Mouse (Mus musculus): ENCODE measurements around the gene Ldb1. TPM values are rescaled to one million over a fixed set of nuclear protein-coding genes. Genes with fewer than 3 reads are reported as not detected.

The Ldb1 gene
- polyA plus RNA-seq, 1 experiment from 2014 or later = 32.3 TPM

DNA sequence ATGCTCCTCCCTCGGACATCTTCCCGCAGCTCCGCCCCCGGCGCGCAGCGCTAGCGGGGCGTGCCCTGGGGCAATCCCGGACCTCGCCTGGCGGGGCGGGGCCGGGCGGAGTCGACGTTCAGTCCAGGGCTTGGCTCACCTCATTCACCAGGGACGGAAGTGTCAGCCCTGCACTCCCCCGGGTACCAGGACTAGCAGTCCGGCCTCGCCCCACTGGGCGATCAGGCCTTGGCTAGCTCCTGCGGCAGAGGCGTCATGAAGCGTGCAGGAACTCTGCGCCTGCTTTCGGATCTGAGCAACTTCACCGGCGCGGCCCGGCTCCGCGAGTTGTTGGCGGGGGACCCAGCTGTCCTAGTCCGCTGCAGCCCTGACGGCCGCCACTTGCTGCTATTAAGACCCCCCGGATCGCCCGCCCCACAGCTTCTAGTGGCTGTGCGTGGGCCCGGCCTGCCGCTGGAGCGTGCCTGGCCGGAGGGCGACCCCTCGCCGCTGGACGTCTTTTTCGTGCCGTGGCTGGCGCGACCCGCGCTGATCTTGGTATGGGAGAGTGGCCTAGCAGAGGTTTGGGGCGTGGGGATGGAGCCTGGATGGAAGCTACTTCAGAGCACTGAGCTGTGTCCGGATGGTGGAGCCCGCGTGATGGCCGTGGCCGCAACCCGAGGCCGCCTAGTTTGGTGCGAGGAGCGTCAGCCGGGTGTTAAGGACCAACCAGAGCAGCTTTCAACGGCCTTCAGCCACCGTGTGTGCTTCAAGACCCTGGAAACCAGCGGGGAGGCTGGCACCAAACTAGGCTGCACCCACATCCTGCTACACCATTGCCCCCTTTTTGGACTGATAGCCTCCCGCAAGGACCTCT, 41.4 kb downstream of the Ldb1 start, which contains the start of gene Hps6:
Gene Hps6, plus strand, starts transcription at position 138 of the 856 bp plus-strand sequence.
- Histone ChIP-seq H3K9ac (replicated peaks) (peak within 1 kb of the TSS; percentile 78), H3K27me3 (ENCODE audit: insufficient read depth, low read length) (no peaks in the 10 kb centered on the region), H3K4me1 (ENCODE audit: insufficient read depth) (peaks cover 15% of the 10 kb centered on the region), H3K4me3 (ENCODE audit: low read depth, low read length) (peak within 1 kb of the TSS; percentile 73), H3K4me2 (ENCODE audit: low read depth, low read length) (peak within 1 kb of the TSS; percentile 99), H3K9me3 (ENCODE audit: low read length) (no peaks in the 10 kb centered on the region), H3K27ac (ENCODE audit: low read depth) (peak within 1 kb of the TSS; percentile 66), H3K36me3 (replicated peaks; ENCODE audit: insufficient read depth, low read length) (0 out of 2 replicates have a peak, but pooled peaks cover 5% of the 10 kb centered on the region)
- 1% methylated on average over 70 of the region's 70 CpGs for WGBS (ENCODE audit: insufficient replicate concordance)
- DNase-seq = peak; percentile 92
- TF ChIP-seq CTCF (IDR thresholded peaks at IDR 0.05; ENCODE audit: low read depth) (peak; percentile 20; the same call in 1 of the 2 replicates), EP300 (IDR thresholded peaks at IDR 0.05; ENCODE audit: low read depth) (no peak)
- peak; percentile 89 for ATAC-seq

DNA sequence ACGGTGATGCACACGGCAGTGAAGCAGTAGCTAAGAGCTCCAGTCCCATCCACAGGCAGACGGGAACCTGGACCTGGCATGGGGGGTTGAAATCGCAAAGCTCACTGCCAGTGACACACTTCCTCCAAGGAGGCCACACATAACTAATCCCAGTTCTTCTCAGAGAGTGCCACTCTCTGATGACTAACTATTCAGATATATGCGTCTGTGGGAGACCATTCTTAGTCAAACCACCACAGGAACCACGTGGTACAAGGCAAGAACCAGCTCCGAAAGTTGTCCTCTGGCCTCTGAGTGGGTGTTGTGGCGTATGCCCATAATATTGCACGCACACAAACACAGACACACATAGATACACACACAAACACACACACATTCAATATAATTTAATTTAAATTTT, 42.7 kb downstream of the Ldb1 start:
- TF ChIP-seq CTCF (IDR thresholded peaks at IDR 0.05; ENCODE audit: low read depth) (no peak), EP300 (IDR thresholded peaks at IDR 0.05; ENCODE audit: low read depth) (no peak)

DNA sequence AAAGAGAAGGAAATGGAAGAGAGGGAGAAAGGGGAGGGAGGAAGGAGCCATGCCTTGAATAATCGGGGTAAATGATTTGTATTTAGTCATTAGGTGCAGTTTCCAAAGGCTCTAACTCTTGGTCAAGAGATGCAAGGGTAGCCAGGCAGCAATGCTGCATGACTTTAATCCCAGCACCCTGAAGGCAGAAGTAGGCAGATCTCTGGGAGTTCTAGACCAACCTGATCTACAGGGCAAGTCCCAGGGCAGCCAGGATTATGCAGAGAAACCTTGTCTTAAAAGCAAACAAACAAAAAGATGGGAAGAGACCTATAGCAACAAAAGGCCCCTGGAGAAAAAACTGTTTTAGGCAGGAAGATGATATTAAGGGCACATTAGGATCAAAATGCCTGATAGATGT, 45.6 kb downstream of the Ldb1 start:
- DNase-seq (no peak), ATAC-seq (no peak)
- no peak overlapping the region for H3K27ac ChIP-seq (ENCODE audit: low read depth)
- 58% methylated on average over 1 of the region's 1 CpGs for WGBS (ENCODE audit: insufficient replicate concordance)
- H3K4me1 ChIP-seq (ENCODE audit: insufficient read depth) = peaks cover 15% of the 10 kb centered on the region
- no peaks in the 10 kb centered on the region for H3K27me3 ChIP-seq (ENCODE audit: insufficient read depth, low read length)
- H3K4me2 ChIP-seq (ENCODE audit: low read depth, low read length) = no peak overlapping the region
- no peak overlapping the region for H3K4me3 ChIP-seq (ENCODE audit: low read depth, low read length)
- TF ChIP-seq EP300 (IDR thresholded peaks at IDR 0.05; ENCODE audit: low read depth) (no peak), CTCF (IDR thresholded peaks at IDR 0.05; ENCODE audit: low read depth) (no peak)
- no peaks in the 10 kb centered on the region for H3K9me3 ChIP-seq (ENCODE audit: low read length)
- H3K36me3 ChIP-seq (replicated peaks; ENCODE audit: insufficient read depth, low read length) = no peaks in the 10 kb centered on the region
- H3K9ac ChIP-seq (replicated peaks) = no peak overlapping the region

More for the DNA sequence above, 42.7 kb downstream of the Ldb1 start:
- Histone ChIP-seq H3K4me1 (ENCODE audit: insufficient read depth) (peaks cover 21% of the 10 kb centered on the region), H3K27ac (ENCODE audit: low read depth) (no peak overlapping the region), H3K4me2 (ENCODE audit: low read depth, low read length) (no peak overlapping the region), H3K9ac (replicated peaks) (no peak overlapping the region), H3K36me3 (replicated peaks; ENCODE audit: insufficient read depth, low read length) (0 out of 2 replicates have a peak, but pooled peaks cover 5% of the 10 kb centered on the region), H3K4me3 (ENCODE audit: low read depth, low read length) (no peak overlapping the region), H3K27me3 (ENCODE audit: insufficient read depth, low read length) (no peaks in the 10 kb centered on the region), H3K9me3 (ENCODE audit: low read length) (no peaks in the 10 kb centered on the region)
- no peak for ATAC-seq
- WGBS (ENCODE audit: insufficient replicate concordance) = 61% methylated on average over 9 of the region's 9 CpGs
- DNase-seq = no peak

DNA sequence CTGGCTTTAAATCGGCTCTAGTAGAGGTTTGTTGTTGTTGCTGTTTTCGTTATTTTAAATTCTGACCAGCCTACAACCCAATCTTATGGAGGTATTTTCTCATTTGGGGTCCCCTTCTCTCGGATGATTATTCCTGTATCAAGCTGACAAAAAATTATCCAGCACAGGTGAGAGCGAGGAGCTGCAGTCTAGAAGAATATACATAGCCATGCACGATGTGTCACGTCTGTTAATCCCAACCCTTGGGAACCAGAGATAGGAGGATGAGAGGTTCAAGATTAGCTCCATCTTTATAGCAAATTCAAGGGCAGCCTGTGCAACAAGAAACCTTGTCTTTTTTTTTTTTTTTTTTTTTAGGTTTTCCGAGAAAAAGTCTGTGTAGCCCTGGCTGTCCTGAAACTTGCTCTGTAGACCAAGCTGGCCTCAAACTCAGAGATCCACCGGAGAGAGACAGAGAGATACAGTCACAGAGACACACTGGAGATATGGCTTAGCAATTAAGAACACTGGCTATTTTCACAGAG, 46.3 kb downstream of the Ldb1 start:
- Histone ChIP-seq H3K9me3 (ENCODE audit: low read length) (no peaks in the 10 kb centered on the region), H3K4me2 (ENCODE audit: low read depth, low read length) (peak overlapping the region; percentile 85), H3K9ac (replicated peaks) (peak overlapping the region; percentile 75), H3K27ac (ENCODE audit: low read depth) (no peak overlapping the region; the same call in 1 of the 2 replicates), H3K36me3 (replicated peaks; ENCODE audit: insufficient read depth, low read length) (no peaks in the 10 kb centered on the region), H3K27me3 (ENCODE audit: insufficient read depth, low read length) (no peaks in the 10 kb centered on the region), H3K4me1 (ENCODE audit: insufficient read depth) (peaks cover 9% of the 10 kb centered on the region), H3K4me3 (ENCODE audit: low read depth, low read length) (peak overlapping the region; percentile 62)
- TF ChIP-seq CTCF (IDR thresholded peaks at IDR 0.05; ENCODE audit: low read depth) (no peak), EP300 (IDR thresholded peaks at IDR 0.05; ENCODE audit: low read depth) (no peak)
- WGBS (ENCODE audit: insufficient replicate concordance) = 9% methylated on average over 8 of the region's 8 CpGs
- DNase-seq (no peak), ATAC-seq (no peak)

GRCm38 (mm10) chr19:45997785-45998693, 47.0 kb downstream of the Ldb1 start, which contains the start of gene Armh3:
Armh3 (minus strand) TSS chr19:45998488.
- Histone ChIP-seq H3K9me3 (ENCODE audit: low read length) (no peaks in the 10 kb centered on the region), H3K27ac (ENCODE audit: low read depth) (peak within 1 kb of the TSS; percentile 90), H3K4me3 (ENCODE audit: low read depth, low read length) (peak within 1 kb of the TSS; percentile 62), H3K27me3 (ENCODE audit: insufficient read depth, low read length) (no peaks in the 10 kb centered on the region), H3K9ac (replicated peaks) (peak within 1 kb of the TSS; percentile 75), H3K4me1 (ENCODE audit: insufficient read depth) (peaks cover 6% of the 10 kb centered on the region), H3K36me3 (replicated peaks; ENCODE audit: insufficient read depth, low read length) (no peaks in the 10 kb centered on the region), H3K4me2 (ENCODE audit: low read depth, low read length) (peak within 1 kb of the TSS; percentile 85)
- 1% methylated on average over 75 of the region's 76 CpGs for whole genome bisulfite sequencing (ENCODE audit: insufficient replicate concordance)
- DNase-seq (peak; percentile 93), ATAC-seq (peak; percentile 97)
- peak; percentile 14; the same call in 1 of the 2 replicates for TF ChIP-seq CTCF (IDR thresholded peaks at IDR 0.05; ENCODE audit: low read depth)
- TF ChIP-seq EP300 (IDR thresholded peaks at IDR 0.05; ENCODE audit: low read depth) = no peak; the same call in 1 of the 2 replicates
